Mouse (Mus musculus) liver, embryonic 12.5 days (tissue): ENCODE measurements around the gene Mecr. TPM values are rescaled to one million over a fixed set of nuclear protein-coding genes. Genes with fewer than 3 reads are reported as not detected.

Experiments
- ATAC-seq: fragments of 200-750 bp; cut with Nextera tagmentation; 2 replicates; pipeline ENCODE4 v1.8.0; 2017; ENCODE audit warnings: moderate number of reproducible peaks, mild to moderate bottlenecking, moderate library complexity
- H3K27ac ChIP-seq: fragments of 300-500 bp; sonication (generic); 2 replicates; pipeline ENCODE4 v1.5.1; 2016; ENCODE audit warnings: mild to moderate bottlenecking
- H3K27me3 ChIP-seq: fragments of 300-500 bp; sonication (generic); replicated peaks from 2 replicates; pipeline ENCODE4 v1.6.1; 2016; ENCODE audit warnings: mild to moderate bottlenecking, moderate library complexity
- H3K36me3 ChIP-seq: fragments of 300-500 bp; sonication (generic); 2 replicates; pipeline ENCODE4 v1.6.1; 2016; ENCODE audit warnings: mild to moderate bottlenecking, moderate library complexity
- H3K4me1 ChIP-seq: fragments of 300-500 bp; sonication (generic); 2 replicates; pipeline ENCODE4 v1.6.1; 2016
- H3K4me2 ChIP-seq: fragments of 300-500 bp; sonication (generic); 2 replicates; pipeline ENCODE4 v1.6.1; 2016; ENCODE audit warnings: mild to moderate bottlenecking, moderate library complexity
- H3K4me3 ChIP-seq: fragments of 300-500 bp; sonication (generic); 2 replicates; pipeline ENCODE4 v1.5.1; 2016; ENCODE audit warnings: mild to moderate bottlenecking, moderate library complexity
- H3K9ac ChIP-seq: fragments of 300-500 bp; sonication (generic); 2 replicates; pipeline ENCODE4 v1.6.1; 2016; ENCODE audit warnings: mild to moderate bottlenecking, moderate library complexity
- H3K9me3 ChIP-seq: fragments of 300-500 bp; sonication (generic); replicated peaks from 2 replicates; pipeline ENCODE4 v1.6.1; 2016; ENCODE audit warnings: mild to moderate bottlenecking, moderate library complexity
- WGBS: fragments of 180-500 bp; shearing (Covaris S2); methylation state at CpG from one replicate; pipeline ENCODE4 v1.1.7; 2016; ENCODE audit not compliant: insufficient replicate concordance; 5-methylcytosine and 5-hydroxymethylcytosine counted together
- polyA plus RNA-seq: library from polyadenylated mRNA; unstranded; fragments of >200 nt; fragmentation: Nextera tagmentation; extraction: Ambion mirVana; gene quantifications from 2 replicates; pipeline ENCODE4 v1.2.1, GENCODE M21; 2016

Gene Mecr
- polyA plus RNA-seq, 1 experiment from 2014 or later = 49.4 TPM

GRCm38 (mm10) chr4:131917010-131917555 lies 73.8 kb downstream of the Mecr start:
- no peak overlapping the region for H3K4me2 ChIP-seq
- ATAC-seq = no peak
- H3K4me1 ChIP-seq = peaks cover 50% of the 10 kb centered on the region
- no peaks in the 10 kb centered on the region for H3K9me3 ChIP-seq
- 0 out of 2 replicates have a peak, but pooled peaks cover 3% of the 10 kb centered on the region for H3K36me3 ChIP-seq
- H3K27me3 ChIP-seq = peaks cover 100% of the 10 kb centered on the region
- H3K9ac ChIP-seq = no peak overlapping the region
- H3K27ac ChIP-seq = no peak overlapping the region
- 55% methylated on average over 10 of the region's 10 CpGs for WGBS
- H3K4me3 ChIP-seq = no peak overlapping the region

Other genes starting within 250 kb of the Mecr start
- 2.7 and 2.8 TPM in 2 replicates for gene Ptpru, start 5.2 kb upstream of the Mecr start, polyA plus RNA-seq
- 94.9 and 97.5 TPM in 2 replicates for gene Srsf4, start 30.1 kb downstream of the Mecr start, polyA plus RNA-seq
- gene Tmem200b, start 78.3 kb downstream of the Mecr start, polyA plus RNA-seq = 0.81 and 1.3 TPM in 2 replicates
- gene Gm10300, start 231.2 kb downstream of the Mecr start, polyA plus RNA-seq = 0.42 and 0.45 TPM in 2 replicates
- 177 and 187 TPM in 2 replicates for gene Epb41, start 231.9 kb downstream of the Mecr start, polyA plus RNA-seq